Mouse (Mus musculus): ENCODE results near the gene Mcoln1.

DNA sequence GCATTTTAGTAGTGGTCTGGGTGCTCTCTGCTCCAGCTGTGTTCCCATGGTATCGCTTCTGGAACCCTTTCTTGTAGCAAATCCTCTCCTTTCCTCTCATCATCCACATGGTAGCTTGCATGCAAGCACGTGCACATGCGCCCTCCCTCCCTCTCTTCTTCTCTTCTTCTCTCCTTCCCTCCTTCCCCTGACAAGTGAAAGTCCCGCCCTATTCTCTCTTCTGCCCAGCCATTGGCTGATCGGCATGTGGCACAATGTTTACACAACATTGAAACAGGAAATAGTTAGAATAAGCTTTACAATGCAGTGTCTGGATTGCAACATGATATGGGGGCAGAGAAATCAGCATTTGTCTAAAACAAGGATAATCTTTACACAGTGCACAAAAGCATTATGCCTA is 18.7 kb upstream of the Mcoln1 start:
- TF ChIP-seq POLR2A (IDR thresholded peaks at IDR 0.05; ENCODE audit: borderline replicate concordance, control insufficient read depth, low read depth, low read length), result no peak
- no peak for TF ChIP-seq CTCF (IDR thresholded peaks at IDR 0.05; ENCODE audit: control insufficient read depth, insufficient read depth, low read length)
